Mouse (Mus musculus) CH12.LX (cell line): ENCODE results near the gene Scgb1a1. TPM values are rescaled to one million over a fixed set of nuclear protein-coding genes. Genes with fewer than 3 reads are reported as not detected.

Experiments
- DNase-seq: peaks from one replicate; pipeline ENCODE4 v3.0.0-alpha.2; 2013; ENCODE audit errors: extremely low read depth
- H3K27ac ChIP-seq: 2 replicates; pipeline ENCODE4 v1.5.1; 2012; ENCODE audit warnings: low read depth, mild to moderate bottlenecking, control low read depth, moderate library complexity; ENCODE audit not compliant: insufficient read depth
- H3K27me3 ChIP-seq: replicated peaks from 2 replicates; pipeline ENCODE3; 2012; ENCODE audit warnings: inconsistent platforms
- H3K36me3 ChIP-seq, 2 experiments: replicated peaks in 1 of 2; 2 replicates each; pipeline versions ENCODE3 to v1.6.1; 2012; ENCODE audit warnings: inconsistent platforms in 1 of 2, low read length in 1 of 2, mild to moderate bottlenecking in 1 of 2, mixed read lengths in 1 of 2, moderate library complexity in 1 of 2; ENCODE audit not compliant: control insufficient read depth in 1 of 2, insufficient read depth in 1 of 2
- H3K4me1 ChIP-seq, 2 experiments: 2 replicates each; pipeline ENCODE4 v1.6.1; 2012; ENCODE audit warnings: inconsistent platforms in 1 of 2, moderate library complexity in 1 of 2; ENCODE audit not compliant: insufficient read depth in 2 of 2, control insufficient read depth in 1 of 2
- H3K4me2 ChIP-seq: 2 replicates; pipeline ENCODE4 v1.6.1; 2012; ENCODE audit warnings: low read depth, mild to moderate bottlenecking, control low read depth; ENCODE audit not compliant: poor library complexity, insufficient read depth, severe bottlenecking
- H3K4me3 ChIP-seq, 3 experiments: fragments of 150-350 bp in 1 of 3; sonication (generic) in 1 of 3; replicated peaks in 1 of 3; 2 replicates each; pipeline versions ENCODE3 to v1.5.1; 2011 to 2012; ENCODE audit warnings: low read depth in 2 of 3, low read length in 2 of 3, mild to moderate bottlenecking in 2 of 3, moderate library complexity in 2 of 3, control low read depth in 1 of 3, improper control_type of control experiment in 1 of 3, inconsistent platforms in 1 of 3, mixed read lengths in 1 of 3; ENCODE audit not compliant: poor library complexity in 1 of 3
- H3K79me2 ChIP-seq: replicated peaks from 2 replicates; pipeline ENCODE4 v1.6.1; 2012; ENCODE audit warnings: mild to moderate bottlenecking, moderate library complexity; ENCODE audit not compliant: control insufficient read depth, poor library complexity, insufficient read depth, severe bottlenecking; ENCODE audit errors: extremely low read depth
- H3K9ac ChIP-seq: 2 replicates; pipeline ENCODE4 v1.6.1; 2012; ENCODE audit warnings: low read depth, mild to moderate bottlenecking, control low read depth, moderate library complexity; ENCODE audit not compliant: insufficient read depth
- H3K9me3 ChIP-seq: replicated peaks from 2 replicates; pipeline ENCODE3; 2012; ENCODE audit warnings: low read length, inconsistent platforms, mixed read lengths
- BHLHE40 ChIP-seq: IDR thresholded peaks from 2 replicates; pipeline ENCODE4 v1.6.1; 2011; ENCODE audit warnings: mild to moderate bottlenecking, low read depth, low read length, improper control_type of control experiment
- CHD1 ChIP-seq: IDR thresholded peaks from 2 replicates; pipeline ENCODE4 v1.6.1; 2012; ENCODE audit warnings: low read depth, low read length, improper control_type of control experiment, inconsistent platforms
- CHD2 ChIP-seq: IDR thresholded peaks from 2 replicates; pipeline ENCODE4 v1.6.1; 2011; ENCODE audit warnings: low read length, improper control_type of control experiment
- E2F4 ChIP-seq: IDR thresholded peaks from 2 replicates; pipeline ENCODE4 v1.6.1; 2011; ENCODE audit warnings: low read depth, low read length, improper control_type of control experiment; ENCODE audit not compliant: insufficient replicate concordance
- ELF1 ChIP-seq: IDR thresholded peaks from 2 replicates; pipeline ENCODE4 v1.6.1; 2014; ENCODE audit warnings: low read depth, mild to moderate bottlenecking, inconsistent platforms, low read length, improper control_type of control experiment
- EP300 ChIP-seq: IDR thresholded peaks from 2 replicates; pipeline ENCODE4 v1.6.1; 2011; ENCODE audit warnings: low read length, improper control_type of control experiment
- ETS1 ChIP-seq: conservative IDR thresholded peaks from 2 replicates; pipeline ENCODE4 v1.6.1; 2012; ENCODE audit warnings: low read depth, mild to moderate bottlenecking, inconsistent platforms, low read length, improper control_type of control experiment, moderate library complexity
- GABPA ChIP-seq: IDR thresholded peaks from 2 replicates; pipeline ENCODE4 v1.6.1; 2012; ENCODE audit warnings: low read depth, low read length, improper control_type of control experiment, inconsistent platforms; ENCODE audit not compliant: insufficient replicate concordance
- HCFC1 ChIP-seq: IDR thresholded peaks from 2 replicates; pipeline ENCODE4 v1.6.1; 2012; ENCODE audit warnings: low read depth, mild to moderate bottlenecking, inconsistent platforms, low read length, improper control_type of control experiment
- IRF4 ChIP-seq: IDR thresholded peaks from 2 replicates; pipeline ENCODE4 v1.6.1; 2014; ENCODE audit warnings: low read depth, mild to moderate bottlenecking, inconsistent platforms, low read length, improper control_type of control experiment
- KAT2A ChIP-seq: IDR thresholded peaks from 2 replicates; pipeline ENCODE4 v1.6.1; 2012; ENCODE audit warnings: low read length, improper control_type of control experiment, inconsistent platforms; ENCODE audit not compliant: insufficient replicate concordance
- MAFK ChIP-seq: IDR thresholded peaks from 2 replicates; pipeline ENCODE4 v1.6.1; 2011; ENCODE audit warnings: low read length, improper control_type of control experiment; ENCODE audit not compliant: insufficient replicate concordance
- MAX ChIP-seq: IDR thresholded peaks from 2 replicates; pipeline ENCODE4 v1.6.1; 2011; ENCODE audit warnings: low read length, improper control_type of control experiment
- MAZ ChIP-seq: IDR thresholded peaks from 2 replicates; pipeline ENCODE4 v1.6.1; 2012; ENCODE audit warnings: low read depth, mild to moderate bottlenecking, inconsistent platforms, low read length, improper control_type of control experiment, moderate library complexity
- MEF2A ChIP-seq: IDR thresholded peaks from 2 replicates; pipeline ENCODE4 v1.6.1; 2014; ENCODE audit warnings: low read depth, mild to moderate bottlenecking, inconsistent platforms, low read length, improper control_type of control experiment, borderline replicate concordance
- MYC ChIP-seq: IDR thresholded peaks from 2 replicates; pipeline ENCODE4 v1.6.1; 2011; ENCODE audit warnings: low read depth, mild to moderate bottlenecking, improper control_type of control experiment, low read length
- POLR2A ChIP-seq: IDR thresholded peaks from 2 replicates; pipeline ENCODE4 v1.6.1; 2011; ENCODE audit warnings: low read depth, mild to moderate bottlenecking, improper control_type of control experiment, low read length
- RAD21 ChIP-seq: IDR thresholded peaks from 2 replicates; pipeline ENCODE4 v1.6.1; 2011; ENCODE audit warnings: low read depth, mild to moderate bottlenecking, low read length, improper control_type of control experiment, moderate library complexity
- RCOR1 ChIP-seq: conservative IDR thresholded peaks from 2 replicates; pipeline ENCODE4 v1.6.1; 2012; ENCODE audit warnings: low read depth, mild to moderate bottlenecking, inconsistent platforms, low read length, improper control_type of control experiment
- SMC3 ChIP-seq: IDR thresholded peaks from 2 replicates; pipeline ENCODE4 v1.6.1; 2011; ENCODE audit warnings: low read depth, low read length, improper control_type of control experiment
- TBP ChIP-seq: conservative IDR thresholded peaks from 2 replicates; pipeline ENCODE4 v1.6.1; 2011; ENCODE audit warnings: low read depth, low read length, improper control_type of control experiment
- TCF12 ChIP-seq: IDR thresholded peaks from 2 replicates; pipeline ENCODE4 v1.6.1; 2014; ENCODE audit warnings: low read depth, mild to moderate bottlenecking, inconsistent platforms, low read length, improper control_type of control experiment
- UBTF ChIP-seq: IDR thresholded peaks from 2 replicates; pipeline ENCODE4 v1.6.1; 2012; ENCODE audit warnings: low read depth, mild to moderate bottlenecking, inconsistent platforms, low read length, improper control_type of control experiment, moderate library complexity
- USF1 ChIP-seq: IDR thresholded peaks from 2 replicates; pipeline ENCODE4 v1.6.1; 2014; ENCODE audit warnings: low read depth, mild to moderate bottlenecking, inconsistent platforms, low read length, improper control_type of control experiment
- USF2 ChIP-seq: conservative IDR thresholded peaks from 2 replicates; pipeline ENCODE4 v1.6.1; 2011; ENCODE audit warnings: low read depth, low read length, improper control_type of control experiment
- ZC3H11A ChIP-seq: IDR thresholded peaks from 2 replicates; pipeline ENCODE4 v1.6.1; 2012; ENCODE audit warnings: low read depth, mild to moderate bottlenecking, inconsistent platforms, low read length, improper control_type of control experiment
- ZNF384 ChIP-seq: IDR thresholded peaks from 2 replicates; pipeline ENCODE4 v1.6.1; 2012; ENCODE audit warnings: low read depth, low read length, improper control_type of control experiment, inconsistent platforms
- dilution Hi-C: fragments of 300-500 bp; cut with MboI; formaldehyde crosslinking; loops from 2 replicates; pipeline ENCODE4 v1.14.3; 2020; ENCODE audit warnings: low sequenced_read_pairs; ENCODE audit not compliant: extremely low pct_unique_long_range_greater_than_20kb, extremely low pct_ligation_motif_present
- in situ Hi-C: fragments of 300-500 bp; cut with MboI; formaldehyde crosslinking; loops from 3 replicates; pipeline ENCODE4 v1.14.3; 2019; ENCODE audit warnings: low sequenced_read_pairs, low pct_ligation_motif_present, low pct_unique_long_range_greater_than_20kb, mixed read lengths
- polyA plus RNA-seq: library from polyadenylated mRNA; unstranded; fragments of >175 nt; gene quantifications from 2 replicates; pipeline ENCODE4 v1.2.1, GENCODE M21; 2012; ENCODE audit warnings: low read depth; ENCODE audit not compliant: insufficient read length
- total RNA-seq, 2 experiments: library from RNA; depleted of rRNA; stranded (reverse); fragments of 300-350 nt in 1 of 2; fragments of >200 nt in 1 of 2; gene quantifications; 2 replicates each; pipeline ENCODE4 v1.2.3; 2012 to 2014

Gene Scgb1a1
- total and polyA plus RNA-seq, 3 experiments = not detected

- no peaks in the 10 kb centered on the region for H3K79me2 ChIP-seq
- no peaks in the 10 kb centered on the region for H3K27me3 ChIP-seq
- no peak overlapping the region for H3K4me2 ChIP-seq
- no peak overlapping the region for H3K9ac ChIP-seq
- no peak for DNase-seq
- no peak for TF ChIP-seq ELF1
- H3K36me3 ChIP-seq = no peaks in the 10 kb centered on the region
- H3K4me1 ChIP-seq = peaks cover 19 to 49% of the 10 kb centered on the region in 2 experiments
- no peak overlapping the region for H3K27ac ChIP-seq
- no peaks in the 10 kb centered on the region for H3K9me3 ChIP-seq
- no peak overlapping the region for H3K4me3 ChIP-seq
- dilution Hi-C loops (no loop called here), in situ Hi-C loops (no loop called here)
These were observed 44.6 kb downstream of the Scgb1a1 start for GRCm38 (mm10) chr19:9043123-9043522.

GRCm38 (mm10) chr19:9041074-9041473, 46.7 kb downstream of the Scgb1a1 start:
- Histone ChIP-seq H3K27me3 (no peaks in the 10 kb centered on the region), H3K36me3 (no peaks in the 10 kb centered on the region), H3K9ac (no peak overlapping the region), H3K4me2 (peak overlapping the region; percentile 60), H3K4me1 (peaks cover 20 to 66% of the 10 kb centered on the region in 2 experiments), H3K27ac (peak overlapping the region; percentile 64), H3K4me3 (no peak overlapping the region), H3K9me3 (no peaks in the 10 kb centered on the region), H3K79me2 (no peaks in the 10 kb centered on the region)
- TF ChIP-seq E2F4 = no peak
- no peak for TF ChIP-seq POLR2A
- TF ChIP-seq CHD1 = no peak
- 0 out of 2 replicates have a peak, but pooled peaks have one; percentile 24 for TF ChIP-seq HCFC1
- TF ChIP-seq MAFK = 0 out of 2 replicates have a peak, but pooled peaks have one; percentile 35
- no peak for TF ChIP-seq UBTF
- TF ChIP-seq IRF4 = peak; percentile 96
- peak; percentile 85; the same call in 1 of the 2 replicates for TF ChIP-seq MAZ
- peak; percentile 98 for TF ChIP-seq EP300
- peak; percentile 54; the same call in 1 of the 2 replicates for TF ChIP-seq ETS1
- peak; percentile 79 for TF ChIP-seq MYC
- no peak for TF ChIP-seq USF2
- TF ChIP-seq RCOR1 = peak; percentile 94
- TF ChIP-seq TBP = 0 out of 2 replicates have a peak, but pooled peaks have one; percentile 23
- TF ChIP-seq BHLHE40 = peak; percentile 69
- peak; percentile 97 for TF ChIP-seq TCF12
- TF ChIP-seq MEF2A = 0 out of 2 replicates have a peak, but pooled peaks have one; percentile 26
- TF ChIP-seq CHD2 = peak; percentile 86
- no peak for TF ChIP-seq KAT2A
- TF ChIP-seq ZNF384 = peak; percentile 32; the same call in 1 of the 2 replicates
- no peak for TF ChIP-seq ZC3H11A
- TF ChIP-seq USF1 = no peak
- peak; percentile 28; the same call in 1 of the 2 replicates for TF ChIP-seq SMC3
- TF ChIP-seq MAX = no peak
- no peak; the same call in none of the 2 replicates for TF ChIP-seq RAD21
- TF ChIP-seq GABPA = no peak
- DNase-seq = peak; percentile 78
- in situ Hi-C loops (no loop called here), dilution Hi-C loops (no loop called here)
